Mouse (Mus musculus): Measurements from ENCODE around the gene Hnrnpul2.
"Not testable (repeated sequence)": the region's sequence is repeated elsewhere in the genome, so short reads cannot be mapped to it uniquely, and the experiment has no call there.

Hnrnpul2 gene

DNA sequence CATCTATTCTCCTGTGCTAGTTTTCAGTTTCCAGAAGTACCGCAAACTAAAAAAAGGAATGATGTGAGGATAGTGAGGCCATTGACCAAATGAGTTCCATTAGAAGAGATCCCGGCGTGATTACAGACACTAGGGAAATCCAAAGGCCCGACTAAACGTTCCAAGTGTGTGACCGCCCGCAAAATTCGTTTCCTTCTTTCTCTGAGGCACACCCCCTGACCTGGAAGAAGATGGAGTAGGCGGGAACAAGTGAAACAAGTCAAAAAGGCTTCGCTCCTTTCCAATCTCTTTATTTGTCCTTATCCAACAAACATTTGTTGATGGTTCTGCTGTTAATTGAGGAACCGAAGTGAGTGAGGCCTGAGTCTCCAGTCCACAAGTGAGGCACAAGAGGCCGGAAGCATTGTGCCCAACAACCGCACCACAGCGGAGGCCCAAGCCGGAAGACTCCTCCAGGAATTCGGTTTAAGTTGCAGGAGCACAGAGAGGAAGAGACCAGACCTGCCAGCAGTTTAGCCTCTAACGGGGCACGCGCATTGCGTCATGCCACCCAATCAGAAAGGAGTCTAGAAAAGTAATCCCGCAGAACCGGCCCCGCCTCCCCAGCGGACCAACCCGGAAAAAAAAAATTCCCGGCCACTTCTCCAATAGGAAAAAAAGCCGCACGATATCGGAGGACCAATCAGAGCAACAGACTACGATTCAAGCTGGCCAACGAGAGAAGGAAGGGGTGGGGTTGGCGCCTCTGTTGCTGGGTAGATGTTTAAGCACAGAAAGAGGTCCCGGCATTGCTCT is 812 bp upstream of the Hnrnpul2 start, which contains the start of gene Ttc9c:
Ttc9c (minus strand) TSS at position 533 of the 795 bp plus-strand sequence.
- DNase-seq: peak; percentile 99

DNA sequence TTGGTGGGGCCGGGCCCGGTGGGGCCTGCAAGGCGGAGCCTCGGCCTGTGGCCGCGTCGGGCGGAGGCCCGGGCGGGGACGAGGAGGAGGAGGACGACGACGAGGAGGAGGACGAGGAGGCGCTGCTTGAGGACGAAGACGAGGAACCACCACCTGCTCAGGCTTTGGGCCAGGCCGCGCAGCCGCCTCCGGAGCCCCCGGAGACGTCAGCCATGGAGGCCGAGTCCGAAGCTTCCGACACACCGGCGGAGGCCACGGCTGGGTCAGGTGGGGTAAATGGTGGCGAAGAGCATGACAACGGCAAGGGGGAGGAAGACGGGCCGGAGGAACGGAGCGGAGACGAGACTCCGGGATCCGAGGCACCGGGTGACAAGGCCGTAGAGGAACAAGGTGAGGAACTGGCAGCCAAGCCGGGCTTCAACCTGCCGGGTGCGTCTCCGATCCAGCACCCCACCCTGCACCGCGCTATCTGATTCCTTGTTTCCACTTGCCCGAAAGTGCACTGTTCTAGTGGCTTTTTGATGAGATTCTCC is 680 bp downstream of the Hnrnpul2 start:
- DNase-seq: no peak

GRCm38 (mm10) chr19:8821146-8821545 is 1.3 kb downstream of the Hnrnpul2 start:
- DNase-seq: peak; percentile 53

DNA sequence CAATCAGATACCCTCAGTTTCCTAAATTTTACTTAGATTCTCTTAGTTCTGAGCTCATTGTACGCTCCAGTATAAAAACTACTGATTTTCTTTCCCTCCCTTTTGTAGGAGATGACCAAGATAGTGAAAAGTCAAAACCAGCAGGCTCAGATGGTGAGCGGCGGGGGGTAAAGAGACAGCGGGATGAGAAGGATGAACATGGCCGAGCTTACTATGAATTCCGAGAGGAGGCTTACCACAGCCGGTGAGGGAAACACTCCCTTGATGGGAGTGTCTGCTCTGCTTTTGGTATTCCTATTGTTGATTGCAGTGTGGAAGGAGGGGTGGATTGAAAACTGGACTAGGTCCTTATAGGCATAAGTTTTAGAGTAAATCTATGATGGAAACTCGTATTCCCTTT is 2.9 kb downstream of the Hnrnpul2 start:
- no peak for DNase-seq

DNA sequence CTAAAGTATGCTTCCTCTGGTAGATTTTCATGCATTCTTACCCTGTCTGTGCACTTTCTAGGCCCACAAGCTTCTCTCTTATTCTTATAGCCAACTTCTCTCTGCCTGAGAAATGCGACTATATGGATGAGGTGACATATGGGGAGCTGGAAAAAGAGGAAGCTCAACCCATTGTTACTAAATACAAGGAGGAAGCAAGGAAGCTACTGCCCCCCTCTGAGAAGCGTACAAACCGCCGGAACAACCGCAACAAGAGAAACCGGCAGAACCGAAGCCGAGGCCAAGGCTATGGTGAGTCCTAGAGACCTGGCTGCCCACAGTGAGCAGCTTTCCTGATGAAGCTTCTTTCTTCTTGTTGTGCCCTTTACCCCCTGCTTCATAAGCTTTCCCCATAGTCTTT is 9.8 kb downstream of the Hnrnpul2 start, which contains the start of gene AC129217.1:
AC129217.1 (plus strand) TSS at position 114 of the 400 bp plus-strand sequence.
- no peak for DNase-seq

DNA sequence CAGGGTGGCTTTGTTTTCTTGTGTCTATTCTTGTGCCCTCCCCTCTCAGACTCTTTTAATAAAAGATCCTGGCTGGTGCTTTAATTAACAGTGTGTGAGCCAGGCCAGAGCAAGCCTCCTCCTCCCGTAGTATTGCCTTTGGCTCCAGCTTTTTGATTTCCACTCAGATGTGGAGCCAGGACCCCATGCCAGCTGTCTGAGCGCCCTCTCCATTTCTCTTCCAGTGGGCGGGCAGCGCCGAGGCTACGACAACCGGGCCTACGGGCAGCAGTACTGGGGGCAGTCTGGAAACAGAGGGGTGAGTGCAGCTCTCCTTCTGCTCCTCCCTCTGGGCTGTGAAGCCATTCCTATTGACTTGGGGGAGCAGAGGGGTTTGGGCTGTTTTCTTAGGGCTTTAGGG is 10.9 kb downstream of the Hnrnpul2 start:
- DNase-seq: no peak

- DNase-seq: no peak
Observed at GRCm38 (mm10) chr19:8831262-8831661, 11.5 kb downstream of the Hnrnpul2 start.

DNA sequence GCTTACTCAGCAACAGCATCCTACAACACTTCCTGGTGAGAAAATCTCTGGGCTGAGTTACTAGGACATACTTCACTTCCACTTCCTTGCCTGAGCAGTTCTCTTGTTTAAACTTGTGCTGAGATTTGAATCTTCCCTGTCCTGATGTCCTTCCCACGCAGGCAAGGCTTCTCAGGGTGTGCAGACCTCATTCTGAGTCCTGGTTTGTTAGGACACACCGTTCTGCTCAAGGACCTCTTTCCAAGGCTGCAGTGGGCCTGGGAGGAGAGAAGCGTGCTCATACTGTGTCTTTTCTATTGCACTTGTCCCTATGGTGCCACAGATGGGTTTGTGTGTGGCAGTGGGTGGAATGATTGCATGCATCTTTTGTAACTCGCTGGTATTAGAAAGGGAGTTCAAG is 13.2 kb downstream of the Hnrnpul2 start:
- DNase-seq: no peak

- not testable (repeated sequence) for DNase-seq
Observed at GRCm38 (mm10) chr19:8836327-8836726, 16.5 kb downstream of the Hnrnpul2 start.

DNA sequence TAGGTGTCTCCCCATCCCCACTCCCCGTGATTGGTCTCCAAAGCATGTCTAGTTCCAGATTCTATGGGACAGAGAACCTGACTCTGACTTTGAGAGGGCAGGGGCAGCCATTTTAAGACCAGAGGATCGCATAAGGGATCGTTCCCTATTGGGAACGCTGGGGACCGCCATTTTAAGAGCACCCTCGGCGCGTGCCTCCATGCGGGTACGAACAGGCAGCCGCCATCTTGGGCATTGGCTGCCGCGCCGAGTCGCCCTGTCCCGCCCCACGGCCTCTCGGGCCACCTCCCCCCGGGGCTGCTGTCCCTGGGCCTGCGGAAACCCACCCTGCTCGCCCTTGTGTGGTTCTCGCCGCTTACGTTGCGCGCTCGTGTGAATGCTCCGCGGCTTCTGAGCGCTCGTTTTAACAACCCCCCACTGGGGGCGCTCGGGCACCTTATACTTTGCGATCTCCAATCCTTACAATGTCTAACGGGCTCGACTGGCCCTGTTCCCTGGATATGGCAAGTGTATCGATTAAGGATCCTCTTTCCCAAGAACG is 17.5 kb downstream of the Hnrnpul2 start, which contains the start of gene Bscl2:
Bscl2 (plus strand) TSS at position 217 of the 541 bp plus-strand sequence.
- peak; percentile 89 for DNase-seq

DNA sequence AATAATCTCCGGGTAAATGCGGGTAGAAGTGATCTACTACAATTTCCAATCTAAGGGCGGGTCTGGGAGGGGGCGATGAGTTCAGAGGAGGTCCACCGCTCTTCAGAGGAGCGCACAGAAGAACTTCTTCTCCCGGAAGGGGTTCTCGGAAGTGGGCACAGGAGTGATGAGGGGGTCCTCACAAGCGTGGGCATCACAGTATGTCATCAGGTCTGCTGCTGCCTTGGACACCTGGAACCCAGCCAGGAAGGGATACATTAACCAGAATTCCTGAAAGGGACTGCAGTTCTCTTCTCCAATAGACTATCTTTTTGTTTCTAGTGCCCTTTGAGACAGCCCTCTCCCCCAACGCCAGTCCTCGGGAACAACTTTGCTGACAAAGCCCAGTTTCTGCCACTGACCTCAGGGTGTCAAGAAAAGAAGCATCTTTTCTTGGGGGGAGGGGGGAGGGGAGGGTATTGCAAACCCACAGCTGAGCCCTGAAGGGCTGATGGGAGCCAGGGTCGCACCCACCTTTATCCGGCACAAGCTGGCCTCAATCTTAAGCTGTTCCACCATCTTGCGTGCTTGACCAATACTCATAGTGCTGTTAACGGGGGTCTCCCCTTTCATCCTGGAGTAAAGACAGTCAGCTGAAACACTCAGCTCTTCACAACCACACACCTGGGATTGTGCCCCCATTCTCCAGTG is 18.4 kb downstream of the Hnrnpul2 start:
- peak; percentile 82 for DNase-seq

DNA sequence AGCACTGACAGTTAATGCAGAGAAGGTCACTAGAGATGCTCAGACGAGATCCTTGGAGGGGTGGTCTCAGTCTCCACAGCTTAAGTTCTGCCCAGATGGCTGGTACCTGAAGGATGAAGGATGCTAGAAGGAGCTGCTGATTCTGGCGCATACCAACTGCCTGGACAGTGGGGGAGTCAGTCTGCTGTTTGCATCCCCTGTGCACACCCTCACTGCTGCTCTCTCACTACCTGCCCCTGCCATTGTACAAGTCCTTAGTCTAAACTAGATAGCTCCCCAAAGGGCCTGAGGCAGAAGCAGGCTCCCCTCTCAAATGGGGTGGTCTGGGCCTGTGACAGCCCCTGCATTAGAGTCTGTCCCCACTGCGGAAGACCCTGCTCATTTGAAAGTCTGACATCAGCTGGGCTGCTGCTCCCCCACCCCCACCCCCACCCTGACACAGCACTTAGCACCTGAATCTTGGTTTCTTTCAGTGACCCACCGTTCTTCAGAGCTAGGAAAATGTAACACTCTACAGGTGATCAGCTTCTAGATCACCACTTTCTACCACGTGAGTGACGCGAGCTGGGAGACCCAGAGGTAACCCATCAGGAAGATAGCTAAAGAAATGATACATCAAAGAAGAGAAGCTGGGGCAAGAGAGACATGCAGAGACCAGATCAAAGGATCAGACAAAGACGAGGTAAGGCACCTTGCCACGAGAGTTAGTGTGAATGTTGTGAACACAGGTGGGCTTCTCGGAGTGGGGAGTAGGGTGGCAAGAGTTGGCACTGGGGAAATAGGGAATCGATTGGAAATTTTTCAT is 19.5 kb downstream of the Hnrnpul2 start, which contains the start of gene Gng3:
Gng3 (minus strand) TSS at position 92 of the 805 bp plus-strand sequence.
- DNase-seq: no peak

- peak; percentile 88 for DNase-seq
Observed at GRCm38 (mm10) chr19:8839908-8840791, 20.3 kb downstream of the Hnrnpul2 start.

GRCm38 (mm10) chr19:8841012-8841411 is 21.2 kb downstream of the Hnrnpul2 start:
- DNase-seq: no peak

GRCm38 (mm10) chr19:8842961-8843360 is 23.2 kb downstream of the Hnrnpul2 start:
- DNase-seq: no peak

- DNase-seq: peak; percentile 82
Observed at GRCm38 (mm10) chr19:8844371-8845129, 24.7 kb downstream of the Hnrnpul2 start.

DNA sequence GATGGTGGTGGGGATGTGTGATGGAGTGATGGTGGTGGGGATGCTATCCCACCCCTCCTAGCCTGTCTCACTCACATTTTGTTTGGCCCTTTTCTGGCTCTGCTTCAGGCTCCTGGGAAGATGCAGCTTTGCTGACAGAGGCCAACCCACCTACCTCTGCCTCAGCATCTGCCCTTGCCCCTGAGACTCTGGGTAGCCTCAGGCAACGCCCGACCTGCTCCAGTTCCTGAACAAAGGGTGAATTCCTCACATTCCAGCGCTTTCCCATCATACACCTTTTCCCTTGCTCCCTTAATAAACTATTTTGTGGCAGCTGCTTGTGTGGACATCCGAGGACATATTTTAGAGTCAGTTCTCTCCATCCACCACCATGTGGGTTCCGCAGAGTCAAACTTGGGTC is 28.5 kb downstream of the Hnrnpul2 start:
- no peak for DNase-seq

DNA sequence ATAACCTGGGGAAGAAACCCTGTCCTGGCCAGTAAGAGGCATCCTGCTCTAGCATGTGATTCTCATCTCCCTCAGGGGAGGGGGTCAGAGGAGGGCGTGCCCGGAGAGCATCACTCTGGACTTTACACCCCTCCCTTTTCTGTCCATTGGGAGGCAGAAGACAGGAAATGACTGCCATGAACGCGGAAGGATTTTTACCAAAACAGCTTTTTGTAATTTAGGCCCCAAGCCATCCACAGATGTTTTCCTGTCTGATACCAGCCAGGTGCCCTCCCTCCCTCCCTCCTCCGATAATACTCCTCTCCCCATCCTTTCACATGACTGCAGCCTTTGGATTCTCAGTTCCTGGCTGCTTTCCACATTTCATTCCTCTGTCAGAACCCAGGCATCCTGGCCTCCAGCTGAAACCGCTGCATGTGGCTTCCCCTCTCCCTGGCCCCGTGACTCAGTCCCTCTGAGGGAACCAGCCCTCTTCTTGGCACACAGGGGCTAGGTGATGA is 30.6 kb downstream of the Hnrnpul2 start, which contains the start of gene Lrrn4cl:
Lrrn4cl (plus strand) TSS at position 367 of the 500 bp plus-strand sequence.
- no peak for DNase-seq

GRCm38 (mm10) chr19:8851639-8852038 is 31.8 kb downstream of the Hnrnpul2 start:
- no peak for DNase-seq

DNA sequence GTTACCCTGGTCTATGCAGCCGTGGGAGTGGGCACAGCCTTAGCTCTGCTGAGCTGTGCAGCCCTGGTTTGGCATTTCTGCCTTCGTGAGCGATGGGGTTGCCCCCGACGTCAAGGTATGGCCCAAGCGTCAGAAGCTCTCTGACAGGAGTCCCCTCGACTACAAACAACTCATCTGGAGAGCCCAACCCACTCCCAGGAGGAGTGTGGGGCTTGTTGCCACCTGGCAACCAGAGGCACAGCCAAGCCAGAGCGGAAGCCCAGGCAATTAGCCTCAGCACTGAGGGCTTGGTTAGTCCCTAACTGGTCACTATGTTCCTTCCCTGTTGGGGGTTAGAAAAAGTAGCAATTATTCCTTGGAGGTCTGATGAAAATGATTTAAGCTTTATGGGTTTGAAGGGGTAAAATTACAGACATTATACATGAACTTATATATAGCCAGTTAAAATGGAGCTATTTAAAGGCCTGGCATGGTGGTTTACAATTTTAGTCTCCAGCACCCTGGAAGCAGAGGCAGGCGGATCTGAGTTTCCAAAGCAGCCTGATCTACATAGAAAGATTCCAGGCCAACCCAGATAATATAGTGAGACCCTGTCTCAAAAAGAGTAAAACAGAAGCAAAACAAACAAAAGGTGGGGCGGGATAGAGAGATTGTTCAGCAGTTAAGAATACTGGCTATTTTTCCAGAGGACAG is 32.6 kb downstream of the Hnrnpul2 start:
- no peak for DNase-seq
